Mouse (Mus musculus): Measurements from ENCODE around the gene Dnase2b.

Gene Dnase2b

DNA sequence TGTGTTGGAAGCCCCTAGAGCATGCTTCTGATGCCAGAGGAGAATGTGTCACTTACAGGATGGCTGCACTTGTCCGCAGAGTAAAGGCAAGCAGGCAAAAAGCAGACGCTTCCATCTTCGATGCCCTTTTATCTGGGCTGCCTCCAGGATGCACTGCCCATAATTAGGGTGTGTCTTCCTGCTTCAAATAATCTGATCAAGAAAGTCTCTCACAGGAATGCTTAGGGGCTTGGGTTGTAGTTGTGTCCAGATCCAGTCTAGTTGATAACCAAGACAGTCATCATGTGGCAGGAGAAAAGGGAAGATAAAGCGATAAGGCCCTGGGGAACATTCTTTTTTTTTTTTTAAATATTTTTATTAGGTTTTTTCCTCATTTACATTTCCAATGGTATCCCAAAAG lies at the start of gene Dnase2b:
Gene Dnase2b, minus strand, starts transcription at position 101 of the 400 bp plus-strand sequence.
- DNase-seq (ENCODE audit: low spot score) = no peak

DNA sequence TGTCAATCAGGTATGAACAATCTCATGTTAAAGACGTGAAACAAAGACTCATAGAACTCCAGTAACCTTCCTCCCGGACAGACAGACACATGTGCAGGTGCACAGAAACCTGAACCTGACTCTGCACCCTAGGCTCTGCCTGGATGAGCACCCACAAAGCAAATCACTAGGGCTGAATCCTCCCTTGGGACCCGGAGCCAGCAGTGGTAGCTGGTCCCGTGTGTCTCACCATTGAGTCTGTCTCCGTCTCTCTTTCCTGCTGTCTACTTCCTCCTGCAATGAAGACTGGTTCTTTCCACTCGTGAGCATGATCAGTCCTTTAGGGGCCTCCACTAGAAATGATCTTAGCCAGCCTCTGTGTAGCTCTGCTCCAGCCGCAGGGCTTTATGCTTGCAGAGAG lies 46.5 kb upstream of the Dnase2b start:
- no peak for DNase-seq (ENCODE audit: low spot score)

DNA sequence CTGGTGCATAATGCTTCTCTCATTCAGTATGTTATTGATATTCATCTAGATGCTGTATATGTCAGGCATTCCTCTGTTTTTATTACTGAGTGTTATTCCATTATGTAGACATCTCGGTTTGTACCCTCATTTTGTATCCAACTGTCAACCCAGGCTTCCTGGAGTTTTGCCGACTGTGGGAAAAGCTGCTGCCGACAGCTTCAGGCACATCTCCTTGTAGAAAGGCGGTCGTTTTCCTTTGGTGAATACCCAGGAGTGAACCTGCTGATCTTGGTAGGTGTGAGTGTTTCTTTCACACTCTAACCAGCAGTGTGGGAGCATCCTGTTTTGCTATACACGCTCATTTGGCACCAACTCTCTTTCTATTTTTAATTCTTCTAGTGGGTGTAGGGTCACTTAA lies 45.6 kb upstream of the Dnase2b start:
- no peak for DNase-seq (ENCODE audit: low spot score)

DNA sequence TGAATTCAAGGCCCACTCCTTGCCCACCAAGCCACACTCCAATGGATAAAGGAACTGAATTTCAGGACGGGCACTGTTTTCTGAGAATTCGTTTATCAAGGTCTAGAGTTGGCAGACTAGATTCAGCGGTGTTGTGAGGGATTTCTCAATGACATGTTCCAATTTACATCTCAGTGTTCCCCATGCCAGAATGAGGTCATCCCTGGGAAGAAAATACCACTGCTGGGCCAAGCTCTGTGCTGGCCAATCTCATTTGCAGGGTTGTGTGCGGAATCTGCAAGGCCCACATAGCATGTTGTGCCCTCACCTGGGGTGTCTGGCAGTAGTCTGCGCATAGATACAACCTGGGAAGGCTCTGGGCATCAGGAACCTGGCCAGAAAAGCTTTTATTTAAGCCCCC lies 43.9 kb upstream of the Dnase2b start:
- no peak for DNase-seq (ENCODE audit: low spot score)

DNA sequence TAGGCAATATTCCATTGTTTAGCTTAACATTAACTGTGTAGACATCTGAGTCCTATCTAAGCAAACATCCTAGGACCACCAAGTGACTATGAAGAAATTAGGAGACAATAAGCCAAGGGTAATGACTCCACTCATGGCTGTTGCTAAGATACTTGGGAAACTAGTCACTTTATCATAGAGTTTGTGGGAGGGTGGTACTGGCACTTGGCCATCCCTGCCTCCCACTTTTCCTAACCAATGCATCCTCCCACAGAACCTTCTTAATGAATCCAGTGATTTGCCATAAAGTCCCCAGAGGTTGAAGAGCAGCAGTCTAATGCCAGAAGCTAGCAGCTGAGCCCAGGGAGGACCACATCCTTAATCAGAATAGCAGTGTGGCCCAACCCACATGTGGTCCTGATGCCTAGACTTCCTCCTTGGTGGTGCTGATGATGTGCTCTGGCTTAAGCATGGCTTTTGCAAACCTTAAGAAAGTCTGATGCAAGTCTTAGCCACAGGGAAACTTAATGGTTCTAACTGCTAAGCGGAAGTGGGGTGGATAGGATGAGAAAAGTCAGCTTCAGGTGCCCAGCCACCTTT lies 42.8 kb upstream of the Dnase2b start:
- DNase-seq (ENCODE audit: low spot score) = no peak

DNA sequence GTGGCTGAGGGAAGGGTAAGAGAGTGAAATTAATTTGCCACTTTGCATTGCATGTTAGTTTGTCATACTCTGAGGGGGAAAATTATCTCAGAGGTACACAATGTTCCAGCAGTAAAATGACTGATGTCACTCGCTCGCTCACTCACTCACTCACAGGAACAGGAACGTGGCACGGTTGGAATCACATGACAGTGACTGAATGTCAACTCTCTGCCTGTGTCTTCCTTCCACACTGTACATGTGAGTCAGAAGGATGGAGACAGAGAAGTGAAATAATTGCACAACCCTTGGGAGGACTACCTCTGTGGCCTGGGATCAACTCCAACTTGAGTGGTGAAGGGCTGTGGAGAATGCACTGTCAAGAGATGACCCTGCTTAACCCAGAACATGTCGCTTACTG lies 42.0 kb upstream of the Dnase2b start:
- no peak for DNase-seq (ENCODE audit: low spot score)

DNA sequence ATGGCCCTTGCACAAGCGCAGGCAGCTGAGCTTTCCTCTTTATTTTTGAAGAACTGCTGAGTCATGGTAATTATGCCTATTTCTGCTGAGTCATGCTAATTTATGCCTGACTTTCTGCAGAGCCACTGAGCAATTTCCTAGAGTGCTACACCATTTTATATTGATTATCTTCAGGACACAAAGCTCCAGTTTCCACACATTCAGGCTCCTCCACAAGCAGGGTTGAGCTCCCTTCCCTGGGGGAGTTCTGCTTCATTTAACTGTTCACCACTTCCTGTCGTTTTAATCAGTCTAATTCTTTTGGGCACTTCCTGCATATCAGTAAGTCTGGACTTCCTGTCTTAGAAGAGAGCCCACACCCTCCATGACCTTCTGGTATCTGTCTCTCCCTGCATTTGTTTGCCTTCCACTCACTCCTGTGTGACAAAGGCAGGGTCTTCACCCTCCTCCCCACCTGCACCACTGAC lies 39.7 kb upstream of the Dnase2b start:
- peak; percentile 24 for DNase-seq (ENCODE audit: low spot score)

DNA sequence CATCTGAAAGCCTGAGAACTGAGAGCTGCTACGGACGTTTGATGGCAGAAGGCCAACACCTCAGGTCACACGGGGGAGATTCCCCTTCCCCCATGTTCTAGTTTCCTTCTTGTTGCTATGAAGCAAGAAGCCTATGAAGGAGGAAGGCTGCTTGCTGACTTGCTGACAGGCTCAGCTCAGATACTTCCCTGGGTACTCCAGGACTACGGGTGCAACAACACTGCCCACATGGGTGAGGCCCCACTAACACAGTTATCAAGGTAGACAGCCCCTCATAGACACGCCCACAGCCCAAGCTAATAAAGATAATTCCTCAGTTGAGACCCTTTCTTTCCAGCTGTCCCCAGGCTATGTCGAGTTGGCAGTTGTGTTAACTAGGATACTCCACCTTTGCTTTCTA lies 38.3 kb upstream of the Dnase2b start:
- DNase-seq (ENCODE audit: low spot score) = no peak

DNA sequence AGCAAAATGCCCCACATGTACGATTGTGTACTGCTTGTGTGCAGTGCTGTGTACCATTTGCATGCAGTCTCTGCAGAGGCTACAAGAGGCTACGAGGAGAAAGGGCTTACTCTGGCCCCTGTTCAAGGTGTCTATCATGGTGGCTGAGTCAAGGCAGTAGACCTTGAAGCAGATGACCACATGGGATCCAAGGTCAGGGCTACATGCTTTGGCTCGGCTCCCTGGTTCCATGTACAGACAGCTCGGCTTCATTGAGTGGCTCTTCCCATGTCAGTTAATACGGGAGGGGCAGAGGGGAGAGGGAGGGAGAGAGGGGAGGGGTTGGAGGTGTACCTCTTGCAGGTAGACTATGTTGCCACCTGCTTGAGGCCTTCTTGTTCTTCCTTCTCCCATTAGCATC lies 37.0 kb upstream of the Dnase2b start:
- no peak for DNase-seq (ENCODE audit: low spot score)

DNA sequence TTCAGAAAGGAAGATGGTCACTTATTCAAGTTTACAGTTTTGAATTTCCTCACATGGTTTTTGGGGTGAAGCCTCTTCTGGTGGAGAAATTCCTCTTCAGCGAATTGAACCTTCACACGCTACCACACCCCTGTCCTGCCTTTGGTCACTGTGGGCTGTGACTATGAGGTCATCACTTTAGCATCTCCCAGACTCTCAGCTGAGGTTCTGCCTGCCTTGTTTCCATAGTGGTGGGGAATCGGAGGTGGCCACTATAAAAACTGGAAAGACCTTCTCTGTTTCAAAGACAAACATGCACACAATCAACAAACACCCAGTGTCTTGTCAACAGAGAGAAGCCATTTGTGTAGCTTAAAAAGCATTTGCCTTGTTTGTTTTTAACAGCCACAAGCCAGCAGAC lies 35.8 kb upstream of the Dnase2b start, which contains the start of gene 4930503B20Rik:
Gene 4930503B20Rik, minus strand, starts transcription at position 101 of the 400 bp plus-strand sequence.
- DNase-seq (ENCODE audit: low spot score) = no peak

DNA sequence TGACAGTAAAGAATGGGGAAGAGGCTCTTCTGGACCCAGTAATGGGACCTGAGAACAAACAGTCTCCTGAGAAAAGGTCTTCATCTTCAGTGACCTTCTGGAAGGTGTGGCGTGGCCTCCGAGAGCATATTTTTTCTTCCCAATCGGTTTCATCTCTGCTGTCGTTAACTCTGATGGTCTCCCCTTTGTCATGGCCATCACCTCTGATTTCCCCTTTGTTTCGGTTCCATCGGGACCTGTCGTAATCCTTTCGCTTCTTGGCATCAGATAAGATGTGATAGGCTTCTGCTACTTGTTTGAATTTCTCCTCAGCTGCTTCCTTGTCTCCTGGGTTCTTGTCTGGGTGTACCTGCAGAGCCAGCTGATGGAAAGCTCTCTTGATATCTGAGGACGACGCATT lies 35.3 kb upstream of the Dnase2b start:
- DNase-seq (ENCODE audit: low spot score) = no peak

DNA sequence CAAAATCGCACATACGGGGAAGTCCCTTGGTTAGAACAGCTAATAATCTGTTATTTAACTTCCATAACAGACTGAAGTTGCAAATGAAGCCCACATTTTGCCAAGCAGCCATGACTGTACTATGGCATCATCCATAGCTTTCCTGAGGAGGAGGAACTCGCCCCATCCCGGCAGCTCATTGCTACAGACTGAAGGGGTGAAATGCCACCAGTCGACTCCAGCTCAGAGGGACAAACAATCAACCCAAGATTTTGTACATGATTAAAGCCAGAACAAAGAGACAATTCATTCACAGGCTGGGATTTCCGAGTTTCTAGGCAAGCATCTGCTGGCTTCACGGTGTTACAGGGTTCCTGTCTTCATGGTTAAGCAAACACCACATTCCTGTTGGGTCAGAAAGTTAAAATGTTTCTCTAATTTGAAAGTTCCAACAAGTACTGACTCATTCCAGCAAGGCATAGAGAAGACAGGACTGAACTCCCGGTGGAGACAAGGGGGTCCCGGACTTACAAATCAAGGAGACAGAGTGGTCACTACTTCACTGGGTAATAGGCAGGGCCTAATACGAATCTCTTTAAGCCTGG lies 34.0 kb upstream of the Dnase2b start:
- DNase-seq (ENCODE audit: low spot score) = no peak

DNA sequence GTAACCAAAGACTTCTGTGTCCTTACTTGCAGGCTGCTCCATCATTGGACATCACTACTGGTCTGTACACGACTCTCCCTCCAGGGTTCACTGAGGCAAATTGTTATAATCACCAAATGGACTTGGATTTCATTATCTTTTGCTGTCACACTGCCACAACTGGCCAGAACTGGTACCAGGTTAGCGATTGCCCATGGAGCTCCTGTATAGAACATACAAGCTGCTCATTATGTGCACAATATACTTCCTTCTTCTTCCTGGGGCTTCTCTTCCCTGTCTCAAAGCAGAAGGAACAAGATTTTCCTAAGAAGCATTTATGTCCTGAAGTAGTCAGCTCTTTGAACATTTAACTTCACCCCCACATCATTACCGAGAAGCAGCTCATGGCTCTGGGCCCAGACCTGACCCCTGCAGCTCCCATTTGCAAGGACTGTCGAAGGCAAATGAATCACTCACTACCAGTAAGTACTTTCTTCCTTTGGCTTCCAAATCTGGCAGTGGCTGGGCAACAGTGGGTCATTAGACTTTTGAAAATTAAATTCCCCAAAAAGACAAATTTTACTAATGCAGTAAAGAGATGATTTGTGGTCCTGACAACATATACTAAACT lies 26.5 kb upstream of the Dnase2b start:
- no peak for DNase-seq (ENCODE audit: low spot score)

DNA sequence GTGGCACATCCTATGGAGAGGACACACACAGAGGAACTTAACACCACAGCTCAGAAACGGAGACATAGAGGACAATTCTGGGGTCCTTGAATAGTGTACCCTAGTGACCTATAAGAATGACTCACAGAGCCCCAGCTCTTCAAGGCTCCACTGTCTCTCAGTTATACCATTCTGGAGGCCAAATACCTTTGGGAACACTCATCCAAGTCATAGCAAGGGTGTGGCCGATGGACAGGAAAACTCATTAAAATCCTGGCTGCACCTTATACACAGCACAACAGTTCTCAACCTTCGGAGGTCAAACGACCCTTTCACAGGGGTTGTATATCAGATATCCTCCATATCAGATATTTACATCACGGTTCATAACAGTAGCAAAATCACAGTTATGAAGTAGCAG lies 17.1 kb upstream of the Dnase2b start:
- DNase-seq (ENCODE audit: low spot score) = no peak

DNA sequence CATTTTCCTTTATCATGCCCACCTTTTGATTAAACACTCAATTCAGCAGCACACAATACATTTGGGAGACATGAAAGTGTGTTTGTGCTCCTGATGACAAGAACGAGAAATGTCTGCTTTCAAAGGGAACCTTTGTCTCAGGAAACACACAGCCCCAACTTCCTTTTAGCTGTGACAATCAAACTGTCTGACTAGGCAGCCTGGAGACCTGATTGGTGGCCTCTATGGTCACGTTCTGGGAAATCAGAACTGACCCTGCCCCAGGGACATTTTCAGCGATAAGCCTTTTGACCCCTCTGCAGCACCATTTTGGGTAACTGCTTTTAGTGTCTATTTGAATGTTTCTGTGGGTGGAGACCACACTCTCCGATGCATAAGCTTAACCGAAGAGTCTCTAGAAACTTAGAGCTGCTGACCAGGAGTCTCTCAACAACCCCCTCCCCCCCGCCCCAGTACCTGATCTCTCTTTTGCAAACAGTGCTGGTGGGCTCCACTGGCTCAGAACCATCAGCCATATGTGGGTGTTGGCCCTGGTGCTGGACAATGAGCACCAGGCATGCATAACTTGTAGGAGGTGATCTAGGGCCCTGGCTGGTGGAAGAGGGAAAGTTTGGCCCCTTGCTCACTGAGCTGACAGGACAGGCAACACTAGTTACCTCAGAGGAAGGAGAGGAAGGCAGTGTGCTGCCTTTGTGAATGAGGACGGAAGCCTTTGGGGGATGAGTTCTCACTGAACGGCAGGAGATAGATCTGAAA lies 13.0 kb upstream of the Dnase2b start:
- DNase-seq (ENCODE audit: low spot score) = peak; percentile 4

DNA sequence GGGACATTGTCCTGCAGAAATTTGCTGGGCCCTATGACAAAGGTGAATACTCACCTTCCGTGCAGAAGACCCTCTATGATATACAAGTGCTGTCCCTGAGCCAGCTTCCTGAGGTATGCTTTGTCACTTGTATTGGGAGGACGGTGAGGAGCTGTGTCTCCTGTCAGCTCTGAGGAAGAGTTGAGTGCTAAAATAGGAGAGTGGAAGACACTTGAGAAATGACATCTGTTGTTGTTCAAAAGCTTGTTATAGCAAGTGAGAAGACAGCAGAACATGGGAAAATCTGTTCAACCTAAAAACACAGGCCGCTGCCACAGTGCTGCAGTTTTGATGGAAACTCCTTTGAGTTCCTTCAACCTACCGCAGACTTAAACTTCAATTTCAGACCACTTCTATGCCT lies 10.4 kb upstream of the Dnase2b start:
- no peak for DNase-seq (ENCODE audit: low spot score)

DNA sequence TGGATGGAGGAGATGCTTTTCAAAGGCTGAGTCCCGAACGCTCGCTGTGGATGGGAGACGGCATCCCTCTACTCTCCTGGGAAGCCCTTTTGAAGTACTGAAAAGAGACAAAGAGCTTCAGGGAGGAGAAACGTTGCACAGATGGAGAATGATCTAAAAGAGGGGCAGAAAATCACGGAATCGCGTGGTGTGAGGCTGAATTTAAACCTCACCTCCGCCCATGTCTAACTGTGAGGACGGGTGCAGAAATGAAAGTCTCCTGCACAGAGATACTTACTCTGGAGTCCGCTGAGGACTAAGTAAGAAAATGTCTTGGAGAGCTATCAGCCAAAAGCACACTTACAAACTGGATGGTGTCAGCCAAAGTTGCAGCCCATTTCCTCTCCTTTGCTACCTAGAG lies 6.6 kb upstream of the Dnase2b start:
- no peak for DNase-seq (ENCODE audit: low spot score)

DNA sequence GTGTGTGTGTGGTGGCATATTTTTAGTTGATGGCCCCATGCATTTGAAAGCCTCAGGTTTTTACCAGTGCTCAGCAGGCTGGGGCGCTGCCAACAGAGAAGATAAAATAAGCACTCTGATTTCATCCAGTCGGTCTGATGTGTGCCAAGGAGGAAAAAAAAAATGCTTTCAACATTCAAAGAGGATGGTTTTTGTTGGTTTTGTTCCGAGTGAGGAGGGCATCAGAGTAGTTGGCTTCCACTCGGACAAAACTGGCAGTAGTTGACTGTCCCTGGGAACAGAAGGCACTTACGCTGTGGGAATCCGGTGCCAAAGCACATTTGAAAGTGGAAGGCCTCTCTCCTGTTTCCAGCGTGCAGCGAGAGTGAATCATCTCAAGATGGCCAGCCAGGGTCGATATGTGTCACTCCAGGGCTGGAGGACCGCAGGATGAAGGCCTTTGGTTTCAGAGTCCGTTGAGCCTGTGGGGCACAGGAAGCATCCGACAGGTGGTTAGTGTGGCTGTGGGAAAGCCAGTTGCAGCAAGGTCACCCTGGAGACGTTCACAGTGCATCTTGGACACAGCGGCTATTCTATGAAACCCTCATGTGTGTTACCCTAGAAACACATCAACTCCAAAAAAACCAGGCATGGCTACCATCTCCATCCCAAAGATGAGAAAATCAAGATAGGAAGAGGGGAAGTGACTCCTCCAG lies 5.3 kb upstream of the Dnase2b start:
- no peak for DNase-seq (ENCODE audit: low spot score)

DNA sequence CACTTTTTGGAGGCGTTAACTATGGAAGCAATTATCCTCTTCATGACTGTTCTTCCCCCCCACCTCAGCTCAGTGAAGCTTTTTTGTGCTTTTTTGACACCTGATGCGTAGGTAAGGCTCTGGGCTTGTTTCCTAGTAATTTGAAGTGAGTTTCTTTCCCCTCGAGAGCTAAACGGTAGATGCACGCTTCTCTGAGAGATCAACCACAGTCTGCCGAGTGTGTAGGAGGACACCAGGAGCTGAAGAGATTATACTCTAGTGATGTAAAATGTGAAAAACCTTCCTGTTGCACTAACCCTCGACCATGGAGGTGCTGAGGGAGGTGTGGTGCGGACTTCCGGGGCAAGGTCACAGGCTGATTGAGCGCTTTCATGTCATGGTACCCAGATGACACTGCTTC lies 4.7 kb upstream of the Dnase2b start:
- DNase-seq (ENCODE audit: low spot score) = no peak

DNA sequence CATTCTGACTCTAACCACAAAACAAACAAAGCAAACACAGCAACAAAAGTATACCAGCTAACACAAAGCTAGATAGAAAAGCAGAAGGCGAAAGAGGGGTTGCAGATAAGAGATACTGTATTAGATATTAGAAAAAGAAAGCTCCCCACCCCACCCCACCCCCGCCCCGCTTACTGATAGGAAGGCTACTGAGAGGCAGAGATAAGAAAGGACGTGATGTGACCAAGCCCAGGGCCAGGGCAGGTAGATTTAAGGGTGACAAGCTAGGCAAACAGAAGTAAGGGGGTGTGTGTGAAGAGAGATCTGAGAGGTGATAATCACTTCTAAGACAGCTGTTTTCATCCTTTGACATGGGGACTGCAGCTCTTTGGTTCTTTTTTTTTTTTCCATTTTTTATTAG lies 3.0 kb upstream of the Dnase2b start:
- no peak for DNase-seq (ENCODE audit: low spot score)

DNA sequence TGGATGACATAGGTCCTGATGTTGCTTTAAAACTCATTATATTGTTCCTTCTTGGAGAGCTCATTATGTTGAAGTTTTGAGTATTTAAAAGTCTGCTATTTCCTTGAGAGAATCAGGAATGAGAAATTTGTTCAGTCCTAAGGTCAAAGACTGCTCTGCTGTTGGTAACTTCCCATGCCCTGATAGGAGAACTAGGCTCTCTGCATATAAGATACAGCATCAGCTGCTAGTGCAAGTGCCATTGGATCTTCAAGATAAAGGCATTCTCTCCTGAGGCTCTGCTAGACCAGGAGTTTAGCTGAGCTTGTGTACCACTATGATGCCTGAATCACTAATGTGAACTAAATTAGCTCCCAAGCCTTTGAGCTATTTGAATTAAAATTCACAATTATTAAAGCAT lies 2.5 kb upstream of the Dnase2b start:
- no peak for DNase-seq (ENCODE audit: low spot score)

DNA sequence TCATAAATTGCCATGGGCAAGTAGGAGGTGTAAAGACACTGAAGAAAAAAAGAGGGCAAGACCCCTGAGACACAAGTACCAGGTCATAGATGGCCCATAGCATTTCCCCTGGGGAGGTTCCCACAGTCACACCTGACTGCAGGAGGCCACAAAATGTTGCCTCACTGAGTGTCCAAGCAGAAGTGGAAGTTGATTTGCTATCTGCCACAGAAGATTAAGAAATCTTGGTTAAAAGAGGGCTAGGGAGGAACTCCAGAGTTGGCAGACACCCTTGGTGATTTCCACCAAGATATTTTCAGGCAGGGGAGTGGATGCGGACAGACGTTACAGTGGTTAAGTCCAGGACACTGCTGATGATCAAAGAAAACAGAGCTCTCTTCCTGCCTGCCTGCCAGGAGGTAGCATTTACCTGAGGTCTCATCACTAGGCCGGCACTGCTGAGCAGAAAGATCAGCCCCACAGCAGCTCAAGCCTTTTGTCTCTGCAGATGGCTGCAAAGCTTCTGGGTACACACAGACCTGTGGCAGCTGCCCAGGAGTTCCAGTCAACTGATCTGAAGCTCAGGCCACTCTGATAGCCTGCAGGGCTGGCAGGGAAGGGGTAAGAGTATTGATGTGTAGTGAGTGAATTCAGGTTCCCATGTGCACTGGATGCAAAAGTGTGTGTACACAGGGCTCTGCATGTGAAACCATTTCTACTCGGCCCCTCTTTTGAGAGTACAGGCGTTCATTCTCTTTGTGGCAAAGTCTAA lies 1.3 kb upstream of the Dnase2b start:
- no peak for DNase-seq (ENCODE audit: low spot score)

Measured in embryo, embryonic 10.5 days (tissue).